Mouse (Mus musculus): ENCODE measurements at regions not wholly inside any gene's neighbourhood (a gene's known extent, or its start where the extent isn't known, plus 50 kb on each side); places are given as distances from the start of the nearest gene placed in this dataset.

DNA sequence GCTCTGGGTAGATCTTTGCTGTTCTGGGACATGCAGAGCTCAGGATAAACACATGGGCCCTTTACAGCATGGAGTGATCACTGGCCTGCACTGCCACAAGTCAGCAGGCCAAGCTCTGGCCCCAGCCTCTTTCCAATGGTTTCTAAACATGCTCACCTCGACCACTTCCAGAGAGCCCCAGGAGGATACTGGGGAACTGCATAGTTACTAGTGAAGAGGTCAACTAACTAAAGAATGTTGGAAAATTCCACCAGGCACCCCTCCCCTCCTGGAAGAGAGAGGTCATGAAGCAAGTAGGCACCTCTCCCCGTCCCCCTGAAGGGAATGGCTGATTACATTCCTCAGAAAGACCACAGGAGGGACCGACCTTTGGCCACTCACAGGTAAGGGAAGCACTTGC is 98.7 kb downstream of the Elovl4 start:
- no peak overlapping the region for H3K4me3 ChIP-seq (ENCODE audit: low read depth, low read length)
- no peak overlapping the region for H3K4me2 ChIP-seq (ENCODE audit: low read length)
- no peak overlapping the region for H3K9ac ChIP-seq (ENCODE audit: low read length)
- WGBS = 59% methylated on average over 3 of the region's 3 CpGs
- no peaks in the 10 kb centered on the region for H3K27me3 ChIP-seq (replicated peaks; ENCODE audit: control insufficient read depth, insufficient read depth, low read length)
- H3K36me3 ChIP-seq (ENCODE audit: control insufficient read depth, insufficient read depth, low read length) = no peaks in the 10 kb centered on the region
- no peak overlapping the region for H3K27ac ChIP-seq (ENCODE audit: low read depth)
- H3K9me3 ChIP-seq (ENCODE audit: control insufficient read depth, low read length) = no peaks in the 10 kb centered on the region
- no peaks in the 10 kb centered on the region for H3K4me1 ChIP-seq (replicated peaks; ENCODE audit: control insufficient read depth, insufficient read depth, low read length)
- DNase-seq (ENCODE audit: low spot score) (no peak), ATAC-seq (replicated peaks; ENCODE audit: low FRiP score, low TSS enrichment, low read depth) (no peak)

DNA sequence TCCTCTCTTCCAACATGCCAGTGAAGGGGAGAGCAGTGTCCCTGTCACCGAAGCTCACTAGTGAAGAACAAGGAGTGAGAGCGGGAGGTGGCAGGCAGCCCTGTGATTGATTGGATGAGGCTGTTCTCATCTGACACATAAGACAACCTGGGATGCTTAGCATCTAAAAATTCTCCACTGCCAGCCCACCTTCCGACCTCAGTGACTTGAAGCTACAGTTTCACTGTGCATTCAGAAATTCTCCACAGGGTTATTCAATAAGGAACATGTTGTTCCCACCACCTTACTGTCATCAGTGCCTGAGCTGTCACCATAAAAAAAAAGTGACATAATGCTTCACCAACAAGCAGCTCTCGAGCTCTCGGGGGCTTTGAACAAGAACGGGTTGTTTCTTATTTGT is 100.0 kb downstream of the Elovl4 start:
- DNase-seq (ENCODE audit: low spot score) (no peak), ATAC-seq (replicated peaks; ENCODE audit: low FRiP score, low TSS enrichment, low read depth) (no peak)
- WGBS = 82% methylated on average over 6 of the region's 6 CpGs

DNA sequence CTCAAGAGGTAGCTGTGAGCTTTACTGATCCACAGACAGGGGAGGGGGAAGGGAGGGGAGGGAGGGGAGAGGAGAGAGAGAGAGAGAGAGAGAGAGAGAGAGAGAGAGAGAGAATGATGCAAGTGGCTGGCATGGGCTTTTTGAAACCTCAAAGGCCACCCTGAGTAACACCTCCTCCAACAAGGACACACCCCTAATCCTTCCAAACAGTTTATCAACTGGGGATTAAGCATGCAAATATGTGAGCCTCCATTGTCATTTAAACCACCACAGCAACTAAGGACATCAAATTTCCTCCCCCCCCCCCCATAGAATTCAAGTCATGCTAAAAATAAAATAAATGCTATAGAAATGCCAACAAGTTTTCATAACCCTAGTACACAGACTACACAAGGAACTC is 101.9 kb downstream of the Elovl4 start:
- Histone ChIP-seq H3K9me3 (ENCODE audit: control insufficient read depth, low read length) (no peaks in the 10 kb centered on the region), H3K27ac (ENCODE audit: low read depth) (no peak overlapping the region), H3K9ac (ENCODE audit: low read length) (no peak overlapping the region), H3K36me3 (ENCODE audit: control insufficient read depth, insufficient read depth, low read length) (no peaks in the 10 kb centered on the region), H3K27me3 (replicated peaks; ENCODE audit: control insufficient read depth, insufficient read depth, low read length) (no peaks in the 10 kb centered on the region), H3K4me3 (ENCODE audit: low read depth, low read length) (no peak overlapping the region), H3K4me1 (replicated peaks; ENCODE audit: control insufficient read depth, insufficient read depth, low read length) (no peaks in the 10 kb centered on the region), H3K4me2 (ENCODE audit: low read length) (no peak overlapping the region)
- no peak for DNase-seq (ENCODE audit: low spot score)
- no peak for ATAC-seq (replicated peaks; ENCODE audit: low FRiP score, low TSS enrichment, low read depth)

More for the DNA sequence above, 100.0 kb downstream of the Elovl4 start:
- no peaks in the 10 kb centered on the region for H3K36me3 ChIP-seq (ENCODE audit: control insufficient read depth, insufficient read depth, low read length)
- no peak overlapping the region for H3K4me2 ChIP-seq (ENCODE audit: low read length)
- H3K27ac ChIP-seq (ENCODE audit: low read depth) = no peak overlapping the region
- H3K9me3 ChIP-seq (ENCODE audit: control insufficient read depth, low read length) = no peaks in the 10 kb centered on the region
- H3K4me3 ChIP-seq (ENCODE audit: low read depth, low read length) = no peak overlapping the region
- no peaks in the 10 kb centered on the region for H3K27me3 ChIP-seq (replicated peaks; ENCODE audit: control insufficient read depth, insufficient read depth, low read length)
- H3K9ac ChIP-seq (ENCODE audit: low read length) = no peak overlapping the region
- H3K4me1 ChIP-seq (replicated peaks; ENCODE audit: control insufficient read depth, insufficient read depth, low read length) = no peaks in the 10 kb centered on the region

DNA sequence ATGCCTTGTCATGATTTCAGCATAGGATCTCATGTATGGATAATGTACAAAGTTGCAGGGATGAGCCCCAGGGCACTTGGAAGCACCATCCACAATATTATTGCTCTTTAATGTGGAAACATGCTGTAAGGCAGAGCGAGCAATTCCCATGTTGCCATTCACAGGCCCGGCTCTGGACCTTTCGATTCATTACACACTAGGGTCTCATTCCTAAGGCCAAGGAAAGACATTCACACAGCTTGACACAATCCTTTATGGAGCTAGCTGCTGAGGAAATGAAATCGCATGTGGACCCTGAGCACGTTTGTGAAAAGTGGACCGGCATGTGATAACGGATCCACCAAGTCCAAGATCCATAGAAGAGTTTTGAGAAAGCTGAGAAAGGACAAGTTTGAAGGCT is 105.2 kb downstream of the Elovl4 start:
- WGBS = 94% methylated on average over 7 of the region's 7 CpGs
- no peak for DNase-seq (ENCODE audit: low spot score)
- Histone ChIP-seq H3K36me3 (ENCODE audit: control insufficient read depth, insufficient read depth, low read length) (no peaks in the 10 kb centered on the region), H3K9ac (ENCODE audit: low read length) (no peak overlapping the region), H3K27ac (ENCODE audit: low read depth) (no peak overlapping the region), H3K9me3 (ENCODE audit: control insufficient read depth, low read length) (no peaks in the 10 kb centered on the region), H3K4me3 (ENCODE audit: low read depth, low read length) (no peak overlapping the region), H3K4me1 (replicated peaks; ENCODE audit: control insufficient read depth, insufficient read depth, low read length) (no peaks in the 10 kb centered on the region), H3K27me3 (replicated peaks; ENCODE audit: control insufficient read depth, insufficient read depth, low read length) (no peaks in the 10 kb centered on the region), H3K4me2 (ENCODE audit: low read length) (no peak overlapping the region)
- ATAC-seq (replicated peaks; ENCODE audit: low FRiP score, low TSS enrichment, low read depth) = no peak

DNA sequence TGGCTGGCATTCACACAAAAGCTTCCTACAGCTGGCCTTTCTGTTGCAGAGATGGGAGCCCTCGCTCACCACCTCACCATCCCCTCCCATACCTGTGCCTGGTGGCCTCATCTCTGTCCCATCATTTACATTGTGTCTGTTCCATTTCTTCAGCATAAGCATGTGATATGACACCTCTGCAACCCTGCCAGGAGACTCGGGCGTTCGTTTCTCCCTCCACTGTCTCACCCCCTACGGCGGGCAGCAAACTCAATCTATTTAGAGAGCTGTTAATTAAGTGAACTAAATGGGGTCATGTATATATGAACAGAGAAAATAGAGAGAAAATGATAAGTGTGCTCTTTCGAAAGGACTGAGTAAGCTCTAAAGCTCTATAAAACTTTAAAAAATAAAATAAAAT is 106.0 kb downstream of the Elovl4 start:
- DNase-seq (ENCODE audit: low spot score) (no peak), ATAC-seq (replicated peaks; ENCODE audit: low FRiP score, low TSS enrichment, low read depth) (no peak)
- Histone ChIP-seq H3K27ac (ENCODE audit: low read depth) (no peak overlapping the region), H3K4me1 (replicated peaks; ENCODE audit: control insufficient read depth, insufficient read depth, low read length) (no peaks in the 10 kb centered on the region), H3K9me3 (ENCODE audit: control insufficient read depth, low read length) (no peaks in the 10 kb centered on the region), H3K36me3 (ENCODE audit: control insufficient read depth, insufficient read depth, low read length) (no peaks in the 10 kb centered on the region), H3K27me3 (replicated peaks; ENCODE audit: control insufficient read depth, insufficient read depth, low read length) (no peaks in the 10 kb centered on the region), H3K4me3 (ENCODE audit: low read depth, low read length) (no peak overlapping the region), H3K4me2 (ENCODE audit: low read length) (no peak overlapping the region), H3K9ac (ENCODE audit: low read length) (no peak overlapping the region)
- 88% methylated on average over 7 of the region's 7 CpGs for whole genome bisulfite sequencing

DNA sequence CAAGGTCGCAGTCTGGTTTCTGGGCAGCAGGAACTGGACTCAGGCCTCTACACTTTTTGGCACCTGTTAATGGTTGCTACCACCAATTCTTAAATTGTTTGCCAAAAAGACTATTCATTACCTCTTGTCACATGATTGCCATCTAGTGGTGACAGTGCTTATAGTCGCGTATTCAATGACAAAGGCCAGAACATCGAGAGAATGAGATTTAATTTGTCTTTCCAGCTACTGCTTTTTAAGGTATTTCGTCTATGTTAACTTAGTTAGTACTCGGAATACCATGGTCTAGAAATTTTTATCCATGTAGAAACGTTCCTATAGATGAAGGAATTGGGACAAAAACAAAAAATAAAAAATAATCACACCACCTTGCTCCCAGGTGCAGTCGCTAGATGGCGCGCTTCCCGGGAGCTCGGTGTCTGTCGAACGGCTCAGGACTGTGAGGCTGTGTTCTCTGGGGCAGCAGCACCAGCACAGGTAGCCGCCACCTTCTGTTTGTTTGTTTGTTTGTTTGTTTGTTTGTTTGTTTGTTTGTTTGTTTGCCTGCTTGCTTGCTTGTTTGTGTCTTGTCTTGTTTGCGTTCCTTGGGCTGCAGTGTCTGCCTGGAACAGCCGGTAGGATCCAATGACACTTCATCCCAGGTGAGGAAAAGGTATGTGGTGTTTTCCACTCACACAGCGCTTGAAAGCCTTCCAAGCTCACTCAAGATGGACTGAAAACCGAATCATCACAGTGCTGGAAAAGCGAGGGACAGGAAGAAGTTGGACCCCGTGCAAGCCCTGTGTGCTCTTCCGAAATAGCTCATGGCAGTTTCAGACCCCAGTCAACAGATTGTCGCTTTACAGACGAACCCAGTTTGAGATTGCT is 114.5 kb downstream of the Elovl4 start:
- H3K36me3 ChIP-seq (ENCODE audit: control insufficient read depth, insufficient read depth, low read length) = no peaks in the 10 kb centered on the region
- H3K27ac ChIP-seq (ENCODE audit: low read depth) = no peak overlapping the region
- ATAC-seq (replicated peaks; ENCODE audit: low FRiP score, low TSS enrichment, low read depth) (peak; percentile 89), DNase-seq (ENCODE audit: low spot score) (peak; percentile 75)
- peak overlapping the region; percentile 30 for H3K4me3 ChIP-seq (ENCODE audit: low read depth, low read length)
- H3K9ac ChIP-seq (ENCODE audit: low read length) = no peak overlapping the region
- peak overlapping the region; percentile 46 for H3K4me2 ChIP-seq (ENCODE audit: low read length)
- H3K4me1 ChIP-seq (replicated peaks; ENCODE audit: control insufficient read depth, insufficient read depth, low read length) = peaks cover 7% of the 10 kb centered on the region; the same call in 1 of the 2 replicates
- WGBS = 19% methylated on average over 24 of the region's 24 CpGs
- no peaks in the 10 kb centered on the region for H3K9me3 ChIP-seq (ENCODE audit: control insufficient read depth, low read length)
- H3K27me3 ChIP-seq (replicated peaks; ENCODE audit: control insufficient read depth, insufficient read depth, low read length) = no peaks in the 10 kb centered on the region
